Mouse (Mus musculus) forebrain, embryonic 13.5 days (tissue): ENCODE results near the gene Xrcc6. TPM values are rescaled to one million over a fixed set of nuclear protein-coding genes. Genes with fewer than 3 reads are reported as not detected.
A peak's percentile ranks its signal among the peaks of the same experiment; 100 is the strongest.
"Not testable (repeated sequence)": the region's sequence is repeated elsewhere in the genome, so short reads cannot be mapped to it uniquely, and the experiment has no call there.

Experiments used
- ATAC-seq: fragments of 200-750 bp; cut with Nextera tagmentation; 2 replicates; pipeline ENCODE4 v1.8.0; 2017
- H3K27ac ChIP-seq: fragments of 300-500 bp; sonication (generic); 2 replicates; pipeline ENCODE4 v1.5.1; 2015; ENCODE audit warnings: inconsistent platforms, mild to moderate bottlenecking, moderate library complexity
- H3K27me3 ChIP-seq: fragments of 300-500 bp; sonication (generic); 2 replicates; pipeline ENCODE4 v1.6.1; 2015; ENCODE audit warnings: mild to moderate bottlenecking, inconsistent platforms
- H3K36me3 ChIP-seq: fragments of 300-500 bp; sonication (generic); 2 replicates; pipeline ENCODE4 v1.6.1; 2015; ENCODE audit warnings: mild to moderate bottlenecking, inconsistent platforms; ENCODE audit not compliant: poor library complexity, severe bottlenecking
- H3K4me1 ChIP-seq: fragments of 300-500 bp; sonication (generic); 2 replicates; pipeline ENCODE4 v1.6.1; 2015; ENCODE audit warnings: inconsistent platforms
- H3K4me2 ChIP-seq: fragments of 300-500 bp; sonication (generic); 2 replicates; pipeline ENCODE4 v1.6.1; 2015; ENCODE audit warnings: inconsistent platforms, mild to moderate bottlenecking, moderate library complexity
- H3K4me3 ChIP-seq: fragments of 300-500 bp; sonication (generic); 2 replicates; pipeline ENCODE4 v1.5.1; 2015; ENCODE audit warnings: mild to moderate bottlenecking, inconsistent platforms
- H3K9ac ChIP-seq: fragments of 300-500 bp; sonication (generic); 2 replicates; pipeline ENCODE4 v1.6.1; 2015; ENCODE audit warnings: mild to moderate bottlenecking, inconsistent platforms
- H3K9me3 ChIP-seq: fragments of 300-500 bp; sonication (generic); replicated peaks from 2 replicates; pipeline ENCODE4 v1.6.1; 2016; ENCODE audit warnings: inconsistent platforms
- WGBS: fragments of 180-500 bp; shearing (Covaris S2); methylation state at CpG from one replicate; pipeline ENCODE4 v1.1.7; 2015; 5-methylcytosine and 5-hydroxymethylcytosine counted together
- polyA plus RNA-seq: library from polyadenylated mRNA; unstranded; fragments of >200 nt; fragmentation: Nextera tagmentation; extraction: Ambion mirVana; gene quantifications from 2 replicates; pipeline ENCODE4 v1.2.1, GENCODE M21; 2015

Xrcc6 gene
- polyA plus RNA-seq, 1 experiment from 2014 or later, result 59.9 TPM

DNA sequence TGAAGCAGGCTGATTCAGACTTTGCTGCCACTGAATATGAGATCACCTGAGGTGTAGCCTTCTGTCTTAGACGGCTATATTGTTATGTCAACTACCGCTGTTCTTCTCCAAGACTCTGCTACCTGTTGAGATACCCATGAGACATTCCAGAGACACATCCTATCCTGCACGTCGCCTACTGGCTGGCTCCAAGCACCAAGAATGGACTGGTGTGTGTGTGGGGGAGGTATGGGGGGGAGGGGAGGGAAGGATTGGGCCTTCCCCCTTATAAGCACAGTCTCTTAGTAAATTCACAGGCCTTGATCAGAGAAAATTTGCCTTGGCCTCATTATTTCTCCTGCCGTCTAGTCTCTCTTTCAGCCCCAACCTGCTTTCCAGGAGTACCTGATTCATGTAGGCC lies 19.8 kb upstream of the Xrcc6 start:
- no peak overlapping the region for H3K27ac ChIP-seq
- no peak overlapping the region for H3K9ac ChIP-seq
- H3K9me3 ChIP-seq, result peaks cover 3% of the 10 kb centered on the region
- H3K4me3 ChIP-seq, result no peak overlapping the region
- 90% methylated on average over 5 of the region's 5 CpGs for WGBS
- no peaks in the 10 kb centered on the region for H3K27me3 ChIP-seq
- H3K4me2 ChIP-seq, result no peak overlapping the region
- no peaks in the 10 kb centered on the region; the same call in 1 of the 2 replicates for H3K4me1 ChIP-seq
- H3K36me3 ChIP-seq, result no peaks in the 10 kb centered on the region
- no peak for ATAC-seq

DNA sequence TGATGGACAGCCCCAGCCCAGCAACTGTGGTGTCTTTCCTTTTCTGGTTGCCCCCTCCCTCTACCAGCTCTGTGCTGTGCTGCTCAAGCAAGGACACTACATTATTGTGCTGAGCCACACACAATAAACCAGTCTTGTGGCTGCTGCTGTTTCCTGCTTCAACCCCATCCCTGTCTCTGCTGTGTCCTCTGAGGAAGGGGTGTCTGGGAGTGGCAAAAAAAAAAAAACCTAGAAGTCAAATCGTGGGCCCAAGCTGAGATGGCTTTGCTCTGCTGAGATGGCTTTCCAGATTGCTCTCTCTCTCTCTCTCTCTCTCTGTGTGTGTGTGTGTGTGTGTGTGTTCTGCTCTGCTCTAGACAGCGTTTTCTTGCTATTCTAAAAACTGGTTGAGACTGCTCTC lies 19.2 kb upstream of the Xrcc6 start:
- no peak overlapping the region for H3K27ac ChIP-seq
- no peak overlapping the region for H3K4me2 ChIP-seq
- peaks cover 7% of the 10 kb centered on the region for H3K9me3 ChIP-seq
- no peak overlapping the region for H3K9ac ChIP-seq
- 69% methylated on average over 2 of the region's 2 CpGs for WGBS
- H3K4me3 ChIP-seq, result no peak overlapping the region
- H3K4me1 ChIP-seq, result no peaks in the 10 kb centered on the region; the same call in 1 of the 2 replicates
- no peaks in the 10 kb centered on the region for H3K36me3 ChIP-seq
- ATAC-seq, result no peak
- H3K27me3 ChIP-seq, result no peaks in the 10 kb centered on the region

DNA sequence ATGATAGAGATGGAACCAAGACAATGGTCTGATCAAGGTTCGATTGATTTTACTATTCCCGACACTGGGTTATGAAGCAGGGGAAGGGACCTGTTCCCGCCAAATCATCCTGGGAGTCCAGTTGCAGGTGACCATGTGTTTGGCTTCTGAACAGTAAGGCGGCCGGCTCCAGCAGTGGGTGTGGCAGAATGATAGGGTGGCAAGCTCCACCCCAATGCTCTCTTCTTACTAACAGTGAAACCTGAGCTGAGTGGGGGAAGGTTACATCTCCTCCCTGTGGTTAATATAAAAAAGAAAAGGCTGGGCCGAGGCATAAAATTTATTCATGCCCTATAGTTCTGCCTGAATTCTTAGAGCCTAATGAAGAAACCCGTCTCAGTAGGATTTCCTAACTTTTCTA lies 18.5 kb upstream of the Xrcc6 start:
- ATAC-seq, result no peak
- Histone ChIP-seq H3K4me1 (no peaks in the 10 kb centered on the region; the same call in 1 of the 2 replicates), H3K36me3 (no peaks in the 10 kb centered on the region), H3K9me3 (peaks cover 7% of the 10 kb centered on the region), H3K9ac (no peak overlapping the region), H3K27ac (no peak overlapping the region), H3K4me3 (no peak overlapping the region), H3K4me2 (no peak overlapping the region), H3K27me3 (no peaks in the 10 kb centered on the region)
- WGBS, result 61% methylated on average over 7 of the region's 7 CpGs

DNA sequence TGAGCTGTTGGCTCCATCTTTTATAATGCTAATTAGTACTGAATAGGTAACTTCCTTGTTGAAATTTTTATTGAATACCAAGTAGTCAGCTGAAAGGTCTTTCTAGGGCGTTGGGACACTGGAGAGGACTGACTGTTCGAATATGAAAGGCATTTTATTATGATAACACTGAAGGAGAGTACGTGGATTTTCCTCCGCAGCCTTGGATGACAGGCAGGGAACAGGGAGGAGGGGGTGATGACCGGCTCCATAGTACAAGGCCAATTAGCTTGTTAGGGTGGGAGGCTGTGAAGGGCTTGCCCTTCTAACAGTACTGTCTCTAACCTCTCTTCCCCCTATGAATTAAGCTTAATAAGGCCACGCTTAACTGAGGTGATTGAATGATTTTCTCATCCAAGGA lies 18.0 kb upstream of the Xrcc6 start:
- not testable (repeated sequence) for H3K4me1 ChIP-seq, H3K27ac ChIP-seq, H3K4me2 ChIP-seq, H3K27me3 ChIP-seq, H3K36me3 ChIP-seq, H3K9me3 ChIP-seq, H3K4me3 ChIP-seq, ATAC-seq, H3K9ac ChIP-seq
- WGBS, result 40% methylated on average over 6 of the region's 6 CpGs

DNA sequence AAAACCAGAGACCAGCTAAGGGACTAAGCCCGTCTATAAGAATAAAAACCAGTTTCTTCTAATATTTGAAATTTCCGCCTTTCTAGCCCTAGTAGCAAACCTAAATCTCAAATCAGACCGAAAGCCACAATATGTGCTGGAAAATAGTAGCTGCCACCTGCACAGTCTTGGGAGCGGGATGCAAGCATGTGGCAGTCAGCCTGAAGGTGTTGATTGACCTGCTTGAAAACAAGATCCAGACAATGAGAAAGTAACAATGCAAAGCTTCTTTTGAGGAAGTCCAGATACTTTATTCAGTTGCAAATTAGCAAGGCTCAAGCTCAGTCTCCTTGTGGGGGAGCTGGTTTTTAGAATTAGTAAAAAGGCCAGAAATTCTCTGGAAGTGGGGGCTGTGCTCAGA lies 17.1 kb upstream of the Xrcc6 start:
- H3K9me3 ChIP-seq, H3K9ac ChIP-seq, H3K36me3 ChIP-seq, H3K4me1 ChIP-seq, H3K27me3 ChIP-seq, ATAC-seq, H3K4me3 ChIP-seq, H3K4me2 ChIP-seq, H3K27ac ChIP-seq: not testable (repeated sequence)
- 73% methylated on average over 4 of the region's 4 CpGs for WGBS

DNA sequence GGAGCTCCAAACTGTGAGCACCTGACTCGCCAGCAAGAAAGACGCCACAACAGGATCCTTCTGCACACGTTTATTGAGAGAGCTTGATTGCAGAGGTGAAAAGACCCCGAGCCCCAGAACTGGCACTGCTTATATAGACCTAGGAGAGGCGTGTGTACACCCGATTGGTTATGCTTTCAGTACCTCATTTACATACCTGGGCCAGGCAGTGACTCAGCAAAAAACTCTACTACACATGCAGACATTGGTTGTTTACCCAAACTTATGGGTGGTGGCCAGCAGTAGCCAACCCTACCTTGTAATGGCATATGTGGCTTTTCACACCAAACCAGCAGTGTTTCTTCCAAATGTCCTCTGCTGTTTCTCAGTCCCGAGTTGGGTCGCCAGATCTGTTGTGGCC lies 12.5 kb upstream of the Xrcc6 start:
- not testable (repeated sequence) for H3K9me3 ChIP-seq, ATAC-seq, H3K4me3 ChIP-seq, H3K4me1 ChIP-seq, H3K27me3 ChIP-seq, H3K9ac ChIP-seq, H3K4me2 ChIP-seq, H3K36me3 ChIP-seq, H3K27ac ChIP-seq
- WGBS, result 92% methylated on average over 8 of the region's 8 CpGs

DNA sequence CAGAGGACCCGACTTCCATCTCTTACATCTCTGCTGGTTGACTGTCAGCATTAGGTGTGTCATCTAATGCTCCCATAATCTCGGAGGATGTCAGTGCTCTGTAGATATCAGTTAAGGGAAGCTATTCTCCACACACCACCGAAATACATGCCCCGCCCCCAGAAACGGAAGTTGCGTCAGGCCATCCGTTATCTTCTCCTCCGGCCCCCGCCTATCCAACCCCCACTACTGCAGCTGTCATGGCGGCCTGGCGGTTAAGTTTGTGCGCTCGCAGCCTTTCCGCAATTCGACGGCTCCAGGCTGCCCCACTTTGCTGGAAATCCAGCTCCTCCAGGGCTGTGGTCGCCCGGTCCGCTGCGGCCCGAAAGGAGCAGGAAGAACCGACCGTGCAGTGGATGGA lies 7.3 kb upstream of the Xrcc6 start, which contains the start of gene 1700029P11Rik:
1700029P11Rik (plus strand) TSS at position 220 of the 400 bp plus-strand sequence.
- H3K4me2 ChIP-seq, result no peak within 1 kb of the TSS
- WGBS, result 96% methylated on average over 23 of the region's 23 CpGs
- ATAC-seq, result no peak

DNA sequence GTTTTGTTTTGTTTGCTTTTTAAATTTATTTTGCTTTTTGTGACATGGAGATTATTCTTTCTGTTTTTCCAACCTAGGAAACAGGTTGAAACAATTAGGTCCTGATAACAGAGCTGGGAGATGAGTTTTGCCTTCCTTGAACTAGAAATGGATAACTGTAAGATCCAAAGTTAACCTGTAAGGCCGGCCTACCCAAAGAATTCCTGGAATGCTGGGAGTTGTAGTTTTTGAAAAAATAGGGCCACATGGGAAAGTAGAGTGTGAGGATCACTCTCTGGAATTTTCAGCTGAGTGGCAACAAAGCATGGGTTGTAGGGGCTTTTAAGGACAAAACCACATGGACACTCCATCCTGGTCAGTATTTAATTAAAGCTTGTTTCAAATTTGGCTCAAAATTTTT lies 5.5 kb upstream of the Xrcc6 start:
- no peak for ATAC-seq
- Histone ChIP-seq H3K9me3 (no peaks in the 10 kb centered on the region), H3K4me2 (no peak overlapping the region), H3K36me3 (no peaks in the 10 kb centered on the region), H3K27ac (no peak overlapping the region), H3K4me1 (peaks cover 15% of the 10 kb centered on the region), H3K27me3 (no peaks in the 10 kb centered on the region), H3K9ac (no peak overlapping the region), H3K4me3 (no peak overlapping the region)
- WGBS, result 67% methylated on average over 1 of the region's 1 CpGs

More for the DNA sequence above, 7.3 kb upstream of the Xrcc6 start, which contains the start of gene 1700029P11Rik:
- H3K27ac ChIP-seq, result no peak within 1 kb of the TSS
- no peak within 1 kb of the TSS for H3K4me3 ChIP-seq
- H3K36me3 ChIP-seq, result no peaks in the 10 kb centered on the region
- H3K9me3 ChIP-seq, result no peaks in the 10 kb centered on the region
- H3K27me3 ChIP-seq, result no peaks in the 10 kb centered on the region
- H3K4me1 ChIP-seq, result peaks cover 8% of the 10 kb centered on the region
- no peak within 1 kb of the TSS for H3K9ac ChIP-seq

DNA sequence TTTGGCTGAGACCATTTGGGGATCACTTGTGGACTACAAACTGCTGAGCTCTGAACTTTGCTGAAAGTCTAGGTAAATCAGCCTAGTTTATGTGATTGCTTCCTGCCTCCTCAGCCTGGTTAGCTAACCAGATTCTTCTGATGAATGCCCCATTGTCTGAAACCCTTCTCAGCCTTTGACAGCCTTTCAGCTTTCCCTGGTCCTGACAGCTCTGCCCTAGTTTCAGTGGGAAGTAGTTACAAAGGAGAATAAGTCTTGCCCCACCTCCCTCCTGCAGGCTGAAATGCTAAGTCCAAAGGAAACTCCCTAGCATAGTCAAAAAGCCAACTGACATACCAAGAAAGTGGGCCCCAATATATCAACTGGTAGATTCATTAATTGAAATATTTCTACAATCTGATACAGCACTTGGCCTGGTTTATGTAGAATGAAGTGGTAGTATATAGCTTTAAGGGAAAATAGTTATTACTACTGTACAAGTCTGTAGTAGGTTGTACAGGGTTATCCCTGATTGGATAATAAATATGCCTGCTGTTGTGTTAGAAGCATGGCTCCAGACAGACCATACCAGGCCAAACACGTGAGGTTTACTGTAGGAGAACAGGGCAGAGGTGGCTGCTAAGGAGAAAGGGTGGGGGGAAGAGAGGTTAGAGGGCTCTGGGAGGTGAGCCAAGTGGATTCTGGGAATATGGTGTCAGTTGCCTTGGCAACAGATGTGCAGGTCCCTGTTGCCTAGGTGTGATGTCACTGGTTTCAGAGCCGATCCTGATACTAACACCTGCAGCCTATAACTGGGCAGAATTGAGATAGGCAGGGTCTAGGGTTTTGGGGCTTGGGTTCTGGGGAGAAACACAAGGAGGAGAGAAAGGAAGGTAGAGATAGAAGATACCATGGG lies 2.1 kb upstream of the Xrcc6 start:
- H3K9me3 ChIP-seq, result no peaks in the 10 kb centered on the region
- 0 out of 2 replicates have a peak overlapping the region, but pooled peaks have one; percentile 10 for H3K4me2 ChIP-seq
- no peaks in the 10 kb centered on the region for H3K27me3 ChIP-seq
- peak overlapping the region; percentile 76 for H3K27ac ChIP-seq
- peaks cover 23% of the 10 kb centered on the region for H3K4me1 ChIP-seq
- 24% methylated on average over 2 of the region's 2 CpGs for WGBS
- H3K9ac ChIP-seq, result no peak overlapping the region
- ATAC-seq, result 0 out of 2 replicates have a peak, but pooled peaks have one; percentile 41
- no peak overlapping the region for H3K4me3 ChIP-seq
- H3K36me3 ChIP-seq, result no peaks in the 10 kb centered on the region

DNA sequence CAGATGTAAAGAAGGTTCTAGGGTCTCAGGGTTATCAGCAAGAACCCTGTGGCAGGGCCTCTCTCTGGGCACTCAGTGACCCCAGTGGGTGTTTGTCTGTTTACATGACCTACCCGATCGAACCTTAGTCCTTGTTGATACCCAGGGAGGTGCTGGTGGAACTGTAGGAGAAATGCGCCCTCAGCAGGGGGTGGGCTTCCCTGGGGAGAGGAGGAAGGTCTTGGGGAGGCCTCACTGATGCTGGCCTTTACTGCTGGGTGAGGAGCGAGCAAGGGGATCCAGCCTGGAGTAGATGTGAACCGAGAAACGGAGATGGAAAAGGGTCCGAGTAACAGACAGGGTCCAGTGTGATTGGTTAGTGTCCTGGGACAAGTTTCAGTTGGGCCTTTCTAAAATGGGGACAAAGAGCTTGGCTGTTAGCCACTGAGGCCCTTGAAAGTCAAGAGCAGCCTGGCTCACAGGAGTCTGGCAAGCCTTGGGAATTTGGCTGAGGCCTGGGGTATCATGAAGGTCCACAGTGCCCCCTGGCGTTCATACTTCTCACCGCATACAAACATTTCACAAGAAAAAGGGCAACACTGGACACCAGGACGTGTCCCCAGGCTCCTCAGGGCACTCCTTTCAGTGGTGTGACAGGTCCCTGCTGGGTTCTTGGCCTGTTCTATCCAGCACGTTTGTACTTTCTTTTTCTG lies 1.9 kb downstream of the Xrcc6 start:
- Histone ChIP-seq H3K27ac (peak overlapping the region; percentile 52; the same call in 1 of the 2 replicates), H3K36me3 (peaks cover 27% of the 10 kb centered on the region), H3K4me1 (peaks cover 23% of the 10 kb centered on the region), H3K9me3 (no peaks in the 10 kb centered on the region), H3K27me3 (no peaks in the 10 kb centered on the region), H3K4me2 (no peak overlapping the region), H3K4me3 (no peak overlapping the region), H3K9ac (0 out of 2 replicates have a peak overlapping the region, but pooled peaks have one; percentile 39)
- peak; percentile 73 for ATAC-seq
- WGBS, result 38% methylated on average over 11 of the region's 11 CpGs

DNA sequence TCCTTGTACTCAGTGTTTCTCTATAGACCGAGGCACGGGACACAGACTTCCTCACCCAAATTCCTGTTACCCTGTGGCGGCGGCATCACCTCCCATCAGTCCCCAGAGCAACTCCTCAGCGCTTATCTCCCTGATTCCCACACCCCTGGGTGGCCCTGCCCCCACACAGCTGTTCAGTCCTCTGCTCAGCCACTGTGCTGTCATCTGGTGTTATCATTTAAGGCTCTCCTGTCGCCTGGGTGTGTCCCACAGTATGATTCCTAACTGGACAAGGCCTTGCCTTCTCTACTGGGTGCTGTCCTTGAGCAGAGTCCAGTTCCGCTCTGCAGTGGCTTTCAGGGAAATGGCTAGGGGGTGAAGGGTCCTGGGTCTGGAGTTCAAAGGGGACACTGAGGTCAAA lies 2.9 kb downstream of the Xrcc6 start:
- no peaks in the 10 kb centered on the region for H3K9me3 ChIP-seq
- H3K27me3 ChIP-seq, result no peaks in the 10 kb centered on the region
- H3K4me2 ChIP-seq, result no peak overlapping the region
- H3K36me3 ChIP-seq, result peaks cover 37% of the 10 kb centered on the region
- WGBS, result 65% methylated on average over 7 of the region's 7 CpGs
- no peak for ATAC-seq
- H3K4me1 ChIP-seq, result peaks cover 13% of the 10 kb centered on the region
- H3K27ac ChIP-seq, result no peak overlapping the region
- H3K9ac ChIP-seq, result no peak overlapping the region
- H3K4me3 ChIP-seq, result no peak overlapping the region

DNA sequence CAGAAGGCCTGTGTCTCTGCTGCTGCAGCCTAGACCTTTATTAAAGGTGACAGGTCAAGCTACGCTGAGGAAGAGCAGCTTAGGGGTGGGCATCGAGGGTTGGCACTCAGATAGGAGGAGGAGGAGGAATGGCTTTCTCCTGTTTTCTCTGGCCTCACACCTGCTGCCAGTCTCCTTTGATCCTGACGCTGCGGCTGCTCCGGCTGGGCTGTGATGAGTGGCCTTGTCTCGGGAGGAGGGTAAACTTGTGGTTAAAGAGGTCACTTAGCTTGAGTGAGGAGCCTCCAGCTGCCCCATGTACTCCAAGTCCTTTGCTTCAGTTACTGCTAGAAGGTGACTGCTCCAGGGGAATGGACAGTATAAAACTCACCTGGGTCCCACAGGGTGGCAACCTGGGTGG lies 6.4 kb downstream of the Xrcc6 start:
- no peak overlapping the region for H3K4me2 ChIP-seq
- no peak for ATAC-seq
- WGBS, result 88% methylated on average over 6 of the region's 6 CpGs
- H3K27ac ChIP-seq, result no peak overlapping the region
- no peaks in the 10 kb centered on the region for H3K9me3 ChIP-seq
- H3K4me1 ChIP-seq, result peaks cover 7% of the 10 kb centered on the region; the same call in 1 of the 2 replicates
- H3K4me3 ChIP-seq, result no peak overlapping the region
- H3K9ac ChIP-seq, result no peak overlapping the region
- no peaks in the 10 kb centered on the region for H3K27me3 ChIP-seq
- H3K36me3 ChIP-seq, result peaks cover 72% of the 10 kb centered on the region
